Mouse (Mus musculus) layer of hippocampus, postnatal 10 days (tissue): Measurements from ENCODE around the gene Ebf4. TPM values are rescaled to one million over a fixed set of nuclear protein-coding genes. Genes with fewer than 3 reads are reported as not detected.

Experiments
- DNase-seq, 2 experiments: peaks; one replicate each; pipeline ENCODE4 v3.0.0; 2021; ENCODE audit warnings: low spot score in 2 of 2
- total RNA-seq, 2 experiments: library from RNA; stranded (reverse); gene quantifications; 2 replicates each; pipeline ENCODE4 v1.2.3; 2021

Ebf4 gene
- total RNA-seq, 2 experiments from 2014 or later, result 15.6 to 16.2 TPM

GRCm38 (mm10) chr2:130374951-130375350 lies 80.0 kb downstream of the Ebf4 start:
- no peak for DNase-seq

- no peak for DNase-seq
Observed at GRCm38 (mm10) chr2:130383205-130383604, 88.2 kb downstream of the Ebf4 start.

- no peak for DNase-seq
Observed at GRCm38 (mm10) chr2:130383895-130384294, 88.9 kb downstream of the Ebf4 start.

- DNase-seq, result no peak
Observed at GRCm38 (mm10) chr2:130386212-130386611, 91.2 kb downstream of the Ebf4 start.

GRCm38 (mm10) chr2:130388796-130389195 lies 93.8 kb downstream of the Ebf4 start:
- DNase-seq, result no peak

GRCm38 (mm10) chr2:130390993-130391625 lies 96.1 kb downstream of the Ebf4 start:
- DNase-seq, result no peak

GRCm38 (mm10) chr2:130392836-130393235 lies 97.9 kb downstream of the Ebf4 start:
- DNase-seq, result no peak

- no peak for DNase-seq
Observed at GRCm38 (mm10) chr2:130395696-130396095, 100.7 kb downstream of the Ebf4 start.

- peak; percentile 23 to 41 for DNase-seq
Observed at GRCm38 (mm10) chr2:130397186-130397985, 102.4 kb downstream of the Ebf4 start, which contains the start of gene Cpxm1. TSS of gene Cpxm1 (minus strand) at chr2:130397574.

- DNase-seq, result no peak
Observed at GRCm38 (mm10) chr2:130398091-130398490, 103.1 kb downstream of the Ebf4 start.

GRCm38 (mm10) chr2:130400046-130400445 lies 105.1 kb downstream of the Ebf4 start:
- DNase-seq, result no peak

GRCm38 (mm10) chr2:130401891-130402290 lies 106.9 kb downstream of the Ebf4 start:
- no peak for DNase-seq

GRCm38 (mm10) chr2:130404939-130405338 lies 110.0 kb downstream of the Ebf4 start, which contains the start of the genes Gm28372 and 1700020A23Rik:
TSS of gene Gm28372 (plus strand) at chr2:130405239.
TSS of gene 1700020A23Rik (plus strand) at chr2:130405259.
- DNase-seq, result no peak

GRCm38 (mm10) chr2:130406178-130406577 lies 111.2 kb downstream of the Ebf4 start, which contains the start of gene Tmem239:
TSS of gene Tmem239 (plus strand) at chr2:130406478.
- DNase-seq, result no peak

- no peak for DNase-seq
Observed at GRCm38 (mm10) chr2:130408194-130408593, 113.2 kb downstream of the Ebf4 start.

GRCm38 (mm10) chr2:130411558-130412495 lies 116.9 kb downstream of the Ebf4 start:
- DNase-seq, result peak; percentile 86 to 87

- DNase-seq, result no peak
Observed at GRCm38 (mm10) chr2:130412775-130413174, 117.8 kb downstream of the Ebf4 start.

- no peak for DNase-seq
Observed at GRCm38 (mm10) chr2:130414094-130414856, 119.3 kb downstream of the Ebf4 start.
